In genomic region chr8:95025421-95025820, GRCm38 (mm10) we compare ENCODE assay signal across 10 mouse cellular contexts. TPM values are rescaled to one million over a fixed set of nuclear protein-coding genes. Genes with fewer than 3 reads are reported as not detected.
DNase-seq lines count a peak whose midpoint lies in the region; ATAC-seq and TF ChIP-seq lines count a peak whose summit lies in the region.
"Had no signal": no experiment of that assay in that cellular context is flagged by ENCODE, and none has a peak within 500 bp of the region (broad histone marks: within the 10 kb centered on the region; RNA-seq: fewer than 3 reads in every experiment).

No protein-coding gene starts in this region.

- in situ Hi-C loops in CH12.LX (cut with MboI; ENCODE audit: low pct_ligation_motif_present, low pct_unique_long_range_greater_than_20kb, low sequenced_read_pairs) = no loop called here

- H3K9me3 ChIP-seq in CH12.LX (replicated peaks; ENCODE audit: low read length) = peaks cover 7% of the 10 kb centered on the region
- H3K9me3 ChIP-seq in liver, postnatal 0 days (ENCODE audit: low read length) = no peaks in the 10 kb centered on the region

- no peak for ATAC-seq in liver, postnatal 0 days

- no peak overlapping the region for H3K27ac ChIP-seq in CH12.LX (ENCODE audit: insufficient read depth, low read depth)
- H3K27ac ChIP-seq in liver, postnatal 0 days (ENCODE audit: low read depth) = no peak overlapping the region

- no peak overlapping the region for H3K9ac ChIP-seq in CH12.LX (ENCODE audit: insufficient read depth, low read depth)
- H3K9ac ChIP-seq in liver, postnatal 0 days (replicated peaks) = no peak overlapping the region

- TF ChIP-seq CTCF in CH12.LX (conservative IDR thresholded peaks at IDR 0.05 in 1 of 2, IDR thresholded peaks at IDR 0.05 in 1 of 2; ENCODE audit: low read depth in 2 of 2, low read length in 2 of 2) = peak; percentile 53 to 58
- peak; percentile 81 for TF ChIP-seq CTCF in liver, postnatal 0 days (IDR thresholded peaks at IDR 0.05; ENCODE audit: low read depth)

- DNase-seq in layer of hippocampus, postnatal 10 days (ENCODE audit: low spot score in 2 of 2) = peak; percentile 37 to 48
- no peak for DNase-seq in layer of hippocampus, adult 8-10 months (ENCODE audit: low spot score in 2 of 2)
- no peak for DNase-seq in CH12.LX (ENCODE audit: extremely low read depth)
- DNase-seq in MEL-GATA-1-ER (ENCODE audit: extremely low read depth, low read depth) = peak; percentile 37
- DNase-seq in liver, postnatal 0 days = peak; percentile 74
- no peak for DNase-seq in frontal cortex, postnatal 25 days (ENCODE audit: low spot score in 2 of 2)
- DNase-seq in right cerebral cortex, postnatal 36 days (ENCODE audit: low spot score in 2 of 2) = no peak
- no peak for DNase-seq in ovary, postnatal 36 days (ENCODE audit: low spot score)

- H3K4me1 ChIP-seq in CH12.LX (ENCODE audit: control insufficient read depth in 1 of 2, insufficient read depth in 2 of 2) = no peaks in the 10 kb centered on the region
- 0 out of 2 replicates have a peak, but pooled peaks cover 2% of the 10 kb centered on the region for H3K4me1 ChIP-seq in liver, postnatal 0 days (ENCODE audit: insufficient read depth)

- no peak overlapping the region for H3K4me2 ChIP-seq in CH12.LX (ENCODE audit: insufficient read depth, low read depth, poor library complexity, severe bottlenecking)
- H3K4me2 ChIP-seq in liver, postnatal 0 days (ENCODE audit: low read depth, low read length) = no peak overlapping the region

- TF ChIP-seq EP300 in CH12.LX (IDR thresholded peaks at IDR 0.05; ENCODE audit: low read length) = no peak
- TF ChIP-seq EP300 in liver, postnatal 0 days (IDR thresholded peaks at IDR 0.05; ENCODE audit: low read depth) = no peak

- WGBS in liver, postnatal 0 days (ENCODE audit: insufficient replicate concordance) = 70% methylated on average over 2 of the region's 2 CpGs

- no peaks in the 10 kb centered on the region for H3K36me3 ChIP-seq in CH12.LX (replicated peaks in 1 of 2; ENCODE audit: control insufficient read depth in 1 of 2, insufficient read depth in 1 of 2, low read length in 1 of 2)
- H3K36me3 ChIP-seq in liver, postnatal 0 days (replicated peaks; ENCODE audit: insufficient read depth, low read length) = no peaks in the 10 kb centered on the region

- peak; percentile 49 for TF ChIP-seq RAD21 in CH12.LX (IDR thresholded peaks at IDR 0.05; ENCODE audit: low read depth, low read length)

- H3K79me2 ChIP-seq in CH12.LX (replicated peaks; ENCODE audit: control insufficient read depth, extremely low read depth, insufficient read depth, poor library complexity, severe bottlenecking) = no peaks in the 10 kb centered on the region

- H3K4me3 ChIP-seq in CH12.LX (replicated peaks in 1 of 3; ENCODE audit: low read depth in 2 of 3, low read length in 2 of 3, poor library complexity in 1 of 3) = no peak overlapping the region
- no peak overlapping the region for H3K4me3 ChIP-seq in liver, postnatal 0 days (ENCODE audit: low read depth, low read length)

- peaks cover 50% of the 10 kb centered on the region for H3K27me3 ChIP-seq in CH12.LX (replicated peaks)
- no peaks in the 10 kb centered on the region for H3K27me3 ChIP-seq in liver, postnatal 0 days (ENCODE audit: insufficient read depth, low read length)

- TF ChIP-seq POLR2A in CH12.LX (IDR thresholded peaks at IDR 0.05; ENCODE audit: low read depth, low read length) = no peak

- dilution Hi-C loops in CH12.LX (cut with MboI; ENCODE audit: extremely low pct_ligation_motif_present, extremely low pct_unique_long_range_greater_than_20kb, low sequenced_read_pairs) = no loop called here

TF ChIP-seq in CH12.LX, 34 proteins besides CTCF, POLR2A, EP300 and RAD21:
- TF ChIP-seq ZKSCAN1 (IDR thresholded peaks at IDR 0.05; ENCODE audit: borderline replicate concordance, low read depth, low read length) (no peak), MYC (IDR thresholded peaks at IDR 0.05; ENCODE audit: low read depth, low read length) (no peak), USF1 (IDR thresholded peaks at IDR 0.05; ENCODE audit: low read depth, low read length) (no peak), SMC3 (IDR thresholded peaks at IDR 0.05; ENCODE audit: low read depth, low read length) (no peak), ZMIZ1 (IDR thresholded peaks at IDR 0.05; ENCODE audit: low read depth, low read length) (no peak), UBTF (IDR thresholded peaks at IDR 0.05; ENCODE audit: low read depth, low read length) (no peak), SIN3A (IDR thresholded peaks at IDR 0.05; ENCODE audit: low read length) (no peak), GABPA (IDR thresholded peaks at IDR 0.05; ENCODE audit: insufficient replicate concordance, low read depth, low read length) (no peak), ETS1 (conservative IDR thresholded peaks at IDR 0.05; ENCODE audit: low read depth, low read length) (no peak), HCFC1 (IDR thresholded peaks at IDR 0.05; ENCODE audit: low read depth, low read length) (no peak), PAX5 (IDR thresholded peaks at IDR 0.05; ENCODE audit: low read length) (no peak), ZC3H11A (IDR thresholded peaks at IDR 0.05; ENCODE audit: low read depth, low read length) (no peak), NELFE (IDR thresholded peaks at IDR 0.05; ENCODE audit: low read depth, low read length) (no peak), BHLHE40 (IDR thresholded peaks at IDR 0.05; ENCODE audit: low read depth, low read length) (no peak), TBP (conservative IDR thresholded peaks at IDR 0.05; ENCODE audit: low read depth, low read length) (no peak), CHD2 (IDR thresholded peaks at IDR 0.05; ENCODE audit: low read length) (no peak), TCF12 (IDR thresholded peaks at IDR 0.05; ENCODE audit: low read depth, low read length) (no peak), NRF1 (IDR thresholded peaks at IDR 0.05; ENCODE audit: low read depth, low read length) (no peak), ELF1 (IDR thresholded peaks at IDR 0.05; ENCODE audit: low read depth, low read length) (no peak)

RNA-seq across cellular contexts. Expression of gene Adgrg3, which starts 7.9 kb away (rescaled TPM):
- under 1 TPM; 0.20 to 0.48 TPM for total RNA-seq in layer of hippocampus, postnatal 10 days (2021)
- under 1 TPM in 3 of 4 experiments, not detected in 1; 0.20 to 0.47 (median 0.27) TPM for total RNA-seq in layer of hippocampus, adult 8-10 months (2022)
- total RNA-seq in CH12.LX (2012; rRNA removed) (not detected in 2 replicates), CH12.LX (2014; rRNA removed) (not detected in 2 replicates)
- not detected in 2 replicates for polyA plus RNA-seq in CH12.LX (2012; ENCODE audit: insufficient read length, low read depth)
- polyA plus RNA-seq in liver, postnatal 0 days (2015; fragmentation: Nextera tagmentation; extraction: Ambion mirVana) = 8.9 and 9.6 TPM in 2 replicates

RNA-seq across cellular contexts. Expression of gene Drc7, which starts 29.5 kb away (rescaled TPM):
- total RNA-seq in layer of hippocampus, postnatal 10 days (2021) = 1 to 10 TPM; 1.9 to 3.2 TPM
- 1 to 10 TPM; 1.7 to 3.6 (median 1.8) TPM for total RNA-seq in layer of hippocampus, adult 8-10 months (2022)
- total RNA-seq in CH12.LX (2012; rRNA removed) = not detected in 2 replicates
- not detected in 2 replicates for total RNA-seq in CH12.LX (2014; rRNA removed)
- polyA plus RNA-seq in CH12.LX (2012; ENCODE audit: insufficient read length, low read depth) = not detected in 2 replicates
- 0.21 and 0.28 TPM in 2 replicates for polyA plus RNA-seq in liver, postnatal 0 days (2015; fragmentation: Nextera tagmentation; extraction: Ambion mirVana)
- total RNA-seq: heart, postnatal 10 days had no signal
- polyA plus RNA-seq: macrophage had no signal

RNA-seq across cellular contexts. Expression of gene Adgrg1, which starts 50.9 kb away (rescaled TPM):
- total RNA-seq in layer of hippocampus, postnatal 10 days (2021) = 100 to 1,000 TPM; 160 to 164 TPM
- 10 to 100 TPM; 81.5 to 97.4 (median 90.2) TPM for total RNA-seq in layer of hippocampus, adult 8-10 months (2022)
- total RNA-seq in CH12.LX (2012; rRNA removed) (0.34 and 0.42 TPM in 2 replicates), CH12.LX (2014; rRNA removed) (1.1 and 1.2 TPM in 2 replicates)
- 2.0 and 2.5 TPM in 2 replicates for polyA plus RNA-seq in CH12.LX (2012; ENCODE audit: insufficient read length, low read depth)
- 34.0 and 35.4 TPM in 2 replicates for polyA plus RNA-seq in liver, postnatal 0 days (2015; fragmentation: Nextera tagmentation; extraction: Ambion mirVana)

RNA-seq across cellular contexts. Expression of gene Katnb1, which starts 55.6 kb away (rescaled TPM):
- total RNA-seq in layer of hippocampus, postnatal 10 days (2021) = 10 to 100 TPM; 38.5 to 38.9 TPM
- total RNA-seq in layer of hippocampus, adult 8-10 months (2022) = 10 to 100 TPM; 41.0 to 47.8 (median 43.0) TPM
- total RNA-seq in CH12.LX (2012; rRNA removed) (17.3 and 19.8 TPM in 2 replicates), CH12.LX (2014; rRNA removed) (8.9 and 9.8 TPM in 2 replicates)
- polyA plus RNA-seq in CH12.LX (2012; ENCODE audit: insufficient read length, low read depth) = 13.1 and 14.1 TPM in 2 replicates
- 4.7 and 5.1 TPM in 2 replicates for polyA plus RNA-seq in liver, postnatal 0 days (2015; fragmentation: Nextera tagmentation; extraction: Ambion mirVana)

Comparison
In these comparisons a context has a peak if more than half of its experiments do, and no peak if none do; other contexts are left out.
1. DNase-seq: peak in layer of hippocampus, postnatal 10 days (2 of 2), MEL-GATA-1-ER (single experiment) and liver, postnatal 0 days (single experiment); none in layer of hippocampus, adult 8-10 months (0 of 2), CH12.LX (single experiment), frontal cortex, postnatal 25 days (0 of 2), right cerebral cortex, postnatal 36 days (0 of 2) and ovary, postnatal 36 days (single experiment).
2. RNA of gene Adgrg1, which starts 50.9 kb away (total RNA-seq): 160 to 164 TPM in layer of hippocampus, postnatal 10 days and 81.5 to 97.4 TPM in layer of hippocampus, adult 8-10 months; 0.34 to 1.2 TPM in CH12.LX; every median in the first group is over 10 times any median in the second.